Mouse (Mus musculus) gastrocnemius, postnatal 36 days (tissue): ENCODE measurements around the gene Polr2m. TPM values are rescaled to one million over a fixed set of nuclear protein-coding genes. Genes with fewer than 3 reads are reported as not detected.
A peak's percentile ranks its signal among the peaks of the same experiment; 100 is the strongest.
"Not testable (repeated sequence)": the region's sequence is repeated elsewhere in the genome, so short reads cannot be mapped to it uniquely, and the experiment has no call there.

ENCODE experiments used
- DNase-seq, 2 experiments: peaks; one replicate each; pipeline ENCODE4 v3.0.0; 2022
- intact Hi-C: fragments of 180-260 bp; cut with DNase I; formaldehyde crosslinking; loops from one replicate; pipeline ENCODE4 v1.15.1; 2025
- long read RNA-seq, 2 experiments: library from polyadenylated mRNA; stranded (forward); transcript quantifications; one replicate each; pipeline ENCODE4 v2.0.0; 2021
- total RNA-seq, 2 experiments: library from RNA; stranded (reverse); gene quantifications; 2 replicates each; pipeline ENCODE4 v1.2.3; 2021

Polr2m gene
- total RNA-seq: 100 to 1,000 TPM; 202 to 210 TPM
- long read RNA-seq, experiment 1, transcript Polr2m-201 (4 exons, 2,200 nt): major isoform, 341 of 378 reads
- long read RNA-seq, experiment 1, partial matches to known transcripts: 29 of 378 reads
- long read RNA-seq, experiment 1, other reads (novel, unspliced or antisense): 5 of 378 reads
- long read RNA-seq, experiment 2, transcript Polr2m-201 (4 exons, 2,200 nt): major isoform, 462 of 503 reads
- long read RNA-seq, experiment 2, partial matches to known transcripts: 12 of 503 reads
- long read RNA-seq, experiment 2, other reads (novel, unspliced or antisense): 28 of 503 reads

DNA sequence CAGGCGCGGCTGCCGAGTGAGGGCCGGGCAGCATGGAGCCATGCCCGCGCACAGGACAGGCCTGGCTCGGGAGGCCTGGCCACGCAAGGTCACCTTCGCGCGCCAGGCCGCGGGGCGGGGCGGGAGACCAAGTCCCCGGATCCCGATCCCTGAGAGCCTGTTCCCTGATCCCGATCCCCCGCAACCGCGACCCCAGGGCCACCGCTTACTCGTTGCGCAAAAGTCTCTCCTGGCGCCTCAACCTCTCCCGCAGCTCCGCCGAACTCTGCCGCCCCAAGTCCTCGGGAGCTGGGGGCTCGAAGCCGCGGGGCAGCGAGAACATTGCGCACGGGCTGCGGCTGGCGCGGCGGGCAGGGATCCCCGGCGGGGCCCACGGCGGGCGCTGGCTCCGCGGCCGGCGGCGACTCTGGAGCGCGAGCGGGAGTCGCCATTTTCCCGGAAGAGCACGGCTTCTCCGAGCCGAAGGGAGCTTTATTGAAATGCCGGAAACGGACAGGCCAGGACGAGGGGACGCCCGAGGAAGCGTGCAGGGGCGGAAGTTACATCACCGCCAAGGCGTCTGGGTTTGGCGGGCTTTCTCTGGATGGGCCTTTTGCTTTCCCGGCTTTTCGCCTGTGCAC is at the start of gene Polr2m:
Polr2m (minus strand) TSS at position 461 of the 620 bp plus-strand sequence.
- intact Hi-C loops: no loop called here
- DNase-seq: peak; percentile 94 to 95

DNA sequence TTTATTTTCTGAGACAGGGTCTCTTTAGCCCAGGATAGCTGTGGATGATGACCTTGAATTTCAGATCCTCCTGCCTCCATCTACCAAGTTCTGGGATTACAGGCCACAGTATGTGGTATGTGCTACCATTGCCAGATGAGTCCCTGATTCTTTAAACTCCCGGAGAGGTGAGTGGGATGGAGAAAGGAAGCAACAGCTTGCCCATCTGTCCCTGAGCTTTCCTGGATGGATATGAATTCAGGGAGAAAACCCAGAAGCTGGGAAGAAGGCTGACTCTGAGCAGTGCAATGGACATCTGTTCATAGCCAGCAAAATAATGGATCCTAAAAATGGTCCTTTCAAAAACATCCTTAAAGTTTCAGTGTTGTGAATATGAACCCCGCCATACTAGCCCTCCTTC is 49.3 kb upstream of the Polr2m start:
- intact Hi-C loops: no loop called here
- no peak for DNase-seq

DNA sequence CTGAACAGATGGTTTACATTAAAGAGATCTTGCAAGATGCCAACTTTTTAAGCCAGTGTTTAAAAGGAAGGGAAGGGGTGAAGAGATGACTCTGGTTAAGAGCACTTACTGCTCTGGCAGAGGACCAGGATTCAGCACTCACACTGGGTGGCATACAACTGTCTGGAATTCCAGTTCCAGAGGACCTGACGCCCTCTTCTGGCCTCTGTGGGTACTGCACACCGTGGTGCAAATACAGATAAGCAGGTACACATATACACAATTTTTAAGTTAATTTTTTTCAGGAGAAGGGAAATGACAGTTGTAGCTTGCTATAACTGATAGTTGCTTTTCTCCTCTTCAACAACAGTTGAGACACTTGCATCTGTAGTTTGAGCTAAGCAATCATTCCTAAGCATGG is 44.2 kb upstream of the Polr2m start:
- intact Hi-C loops: no loop called here
- no peak for DNase-seq

DNA sequence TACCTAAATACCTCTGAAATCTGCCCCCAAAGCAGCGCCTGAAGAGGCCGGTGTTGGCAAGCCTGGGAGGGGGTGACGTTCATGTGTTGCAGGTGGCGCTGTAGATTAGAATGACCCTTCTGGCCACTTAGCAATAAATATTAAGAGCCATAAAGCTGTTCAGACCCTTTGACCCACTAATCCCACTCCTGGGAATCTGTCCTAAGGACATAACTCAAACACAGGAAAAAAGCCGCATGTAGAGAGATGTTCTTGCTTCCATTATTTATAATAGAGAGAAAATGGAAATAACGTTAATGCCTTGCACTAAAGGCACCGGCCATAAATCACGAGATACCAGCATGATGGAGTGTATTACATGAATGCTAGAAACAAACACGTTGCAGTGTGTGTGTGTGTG is 41.7 kb upstream of the Polr2m start:
- intact Hi-C loops: no loop called here
- DNase-seq: no peak

DNA sequence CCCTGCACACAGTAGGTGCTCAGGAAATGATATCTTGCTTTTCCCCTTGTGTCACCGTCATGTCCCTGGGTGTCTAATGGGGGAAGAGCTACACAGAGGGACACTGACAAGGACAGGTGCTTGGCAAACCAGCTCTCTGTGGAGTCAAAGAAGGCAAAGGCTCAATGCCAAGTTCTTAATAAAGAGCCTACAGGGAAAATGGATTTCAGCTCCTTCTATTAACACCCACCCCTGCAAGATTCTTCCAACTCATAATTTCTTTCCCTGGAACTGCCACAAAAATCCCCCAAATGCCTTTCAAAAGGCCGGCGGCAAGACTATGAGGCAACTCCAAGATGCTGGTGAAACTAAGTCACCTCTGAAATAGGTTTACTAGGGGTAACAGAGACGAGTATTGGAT is 38.2 kb upstream of the Polr2m start:
- intact Hi-C loops: no loop called here
- DNase-seq: no peak

DNA sequence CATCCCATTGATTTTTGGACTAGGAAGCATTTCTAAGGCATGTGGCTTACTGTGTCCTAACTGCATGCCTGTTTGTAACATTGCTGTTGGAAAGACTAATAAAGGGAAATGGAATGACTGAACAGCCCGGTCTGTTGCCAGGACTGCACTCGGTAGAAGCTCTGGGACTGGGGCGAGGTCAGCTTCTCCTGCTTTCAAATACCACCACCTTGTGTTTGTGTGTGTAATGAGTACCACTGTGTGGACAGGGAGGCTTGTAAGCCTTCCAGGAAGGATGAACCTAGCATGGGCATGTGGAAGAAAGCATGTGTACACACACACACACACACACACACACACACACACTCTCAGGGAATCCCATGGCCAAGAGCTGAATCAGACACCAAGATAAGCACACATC is 34.1 kb upstream of the Polr2m start:
- intact Hi-C loops: no loop called here
- no peak for DNase-seq

DNA sequence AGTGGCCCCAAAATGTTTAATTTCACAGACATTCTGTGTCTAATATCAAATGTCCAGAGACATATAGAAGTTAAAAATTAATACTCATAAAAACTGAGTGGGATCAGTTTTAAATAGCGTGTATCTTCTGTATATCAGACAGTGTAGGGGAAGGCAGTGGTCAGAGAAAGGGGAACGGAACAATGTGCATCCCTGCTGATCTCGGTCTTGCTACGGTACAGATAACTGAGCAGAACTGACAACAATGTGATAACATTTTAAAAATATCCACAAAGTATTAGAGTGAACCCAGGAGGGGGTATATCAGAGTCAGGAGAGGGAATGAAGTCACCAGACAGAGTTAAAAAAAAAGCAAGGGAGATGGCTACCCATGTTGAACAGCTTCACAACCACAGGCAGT is 31.8 kb upstream of the Polr2m start:
- intact Hi-C loops: no loop called here
- DNase-seq: no peak

DNA sequence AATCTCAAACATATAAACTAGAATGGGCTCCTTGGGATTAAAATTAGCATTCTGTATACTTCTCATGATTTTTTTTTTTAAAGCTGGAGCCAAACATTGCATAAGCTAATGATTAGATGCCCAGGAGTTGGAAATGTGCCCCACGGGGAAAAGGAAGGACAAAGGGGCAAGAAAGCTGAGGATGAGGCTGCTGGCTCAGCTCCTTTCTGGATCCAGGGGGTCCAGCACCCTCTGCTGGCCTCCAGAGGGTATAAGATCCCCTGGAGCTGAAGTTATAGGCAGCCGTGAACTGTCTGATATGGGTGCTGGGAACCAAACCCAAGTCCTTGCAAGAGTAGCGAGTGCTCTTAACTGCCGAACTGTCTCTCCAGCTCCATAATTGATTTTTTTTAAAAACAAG is 30.1 kb upstream of the Polr2m start:
- no peak for DNase-seq
- intact Hi-C loops: no loop called here

DNA sequence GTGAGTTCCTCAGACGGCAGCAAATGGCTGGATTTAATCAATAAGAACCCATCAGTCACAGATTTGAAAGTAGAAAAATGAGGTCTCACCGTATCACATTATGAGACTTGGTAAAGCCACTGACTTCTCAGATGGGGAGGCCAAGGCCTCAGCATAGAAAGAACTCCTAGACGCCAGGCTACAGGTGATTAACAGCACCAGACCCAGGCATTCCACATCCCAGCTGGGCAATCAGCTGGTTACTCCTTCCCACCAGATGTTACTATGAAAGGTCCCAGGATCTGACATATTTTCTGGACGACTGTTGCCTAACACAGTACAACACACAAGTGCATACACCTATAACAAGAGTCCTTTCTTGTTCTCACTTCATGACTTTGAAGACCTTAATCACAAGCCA is 27.8 kb upstream of the Polr2m start:
- intact Hi-C loops: no loop called here
- DNase-seq: no peak

DNA sequence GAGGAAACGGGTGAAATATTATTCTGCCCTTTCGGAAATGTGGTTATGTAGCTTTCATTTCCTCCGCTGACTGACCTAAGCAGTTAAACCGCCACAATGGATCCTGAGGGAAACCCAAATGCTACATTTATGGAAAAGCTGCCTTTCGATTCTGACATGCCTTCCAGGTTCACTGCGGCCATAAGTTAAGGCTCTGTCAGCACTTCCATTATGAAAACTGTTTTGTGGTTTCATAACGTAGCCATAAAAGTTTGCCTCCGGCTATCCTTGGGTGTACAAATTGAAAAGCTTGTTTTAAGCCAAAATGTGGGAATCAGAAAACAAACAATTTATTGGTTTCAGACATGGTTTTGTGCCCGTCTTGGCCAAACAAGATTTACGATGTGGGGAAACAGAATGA is 27.2 kb upstream of the Polr2m start:
- DNase-seq: no peak
- intact Hi-C loops: no loop called here

DNA sequence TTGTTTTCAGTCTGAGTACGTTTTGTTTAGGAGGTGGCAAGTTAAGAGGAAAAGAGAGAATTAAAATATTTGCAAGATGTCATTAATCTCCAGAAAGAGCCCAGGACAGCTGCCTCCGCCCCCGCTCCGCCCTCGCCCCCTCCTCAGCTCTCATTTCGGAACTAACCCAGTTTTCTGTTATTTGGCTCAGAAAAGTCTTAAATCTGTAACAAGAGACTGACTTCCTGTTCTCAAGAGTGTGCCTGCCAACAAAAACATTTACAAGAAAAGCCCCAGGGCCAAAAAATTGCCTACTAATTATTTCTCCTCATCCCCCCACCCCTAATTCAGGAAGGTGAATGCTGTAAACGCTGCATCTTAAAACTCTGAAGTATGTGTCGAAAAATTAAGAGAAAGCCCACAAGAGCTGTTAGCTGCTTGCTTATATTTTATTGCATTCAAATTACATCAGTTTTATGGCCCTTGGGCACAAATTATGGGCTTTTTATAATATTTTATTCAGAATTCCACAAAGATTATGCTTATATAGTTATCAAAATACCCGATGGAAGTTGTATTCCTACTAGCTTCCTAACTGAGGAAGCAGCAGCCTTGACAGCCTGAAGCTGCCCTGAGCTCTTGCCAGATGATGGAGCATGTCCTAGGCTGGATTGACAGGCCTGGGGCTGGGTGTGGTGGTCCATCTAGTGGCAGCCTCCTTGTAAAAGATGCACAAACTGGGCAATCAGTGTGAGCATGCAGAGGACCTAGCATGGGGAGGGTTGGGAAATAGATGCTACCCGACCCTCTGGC is 12.9 kb upstream of the Polr2m start:
- intact Hi-C loops: no loop called here
- DNase-seq: no peak

DNA sequence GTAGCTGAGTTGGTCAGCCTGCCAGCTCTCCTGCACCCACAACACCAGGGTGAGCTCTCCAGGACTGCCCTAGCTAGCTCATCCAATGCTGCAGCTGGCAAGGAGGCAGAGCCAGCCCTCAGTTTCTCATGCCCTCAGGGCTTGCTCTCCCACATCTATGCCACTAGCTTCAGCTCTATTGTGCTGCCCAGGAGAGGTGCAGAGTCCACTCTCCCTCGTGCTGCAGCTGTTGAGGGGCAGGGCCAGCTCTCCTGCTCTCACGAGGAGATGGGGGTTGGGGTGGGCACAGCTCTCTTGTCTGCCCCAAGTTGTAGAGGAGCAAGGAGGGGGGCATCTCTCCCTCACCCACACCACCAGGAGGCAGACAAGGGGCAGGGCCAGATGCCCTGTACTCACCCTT is 10.9 kb upstream of the Polr2m start:
- DNase-seq: no peak
- intact Hi-C loops: no loop called here

DNA sequence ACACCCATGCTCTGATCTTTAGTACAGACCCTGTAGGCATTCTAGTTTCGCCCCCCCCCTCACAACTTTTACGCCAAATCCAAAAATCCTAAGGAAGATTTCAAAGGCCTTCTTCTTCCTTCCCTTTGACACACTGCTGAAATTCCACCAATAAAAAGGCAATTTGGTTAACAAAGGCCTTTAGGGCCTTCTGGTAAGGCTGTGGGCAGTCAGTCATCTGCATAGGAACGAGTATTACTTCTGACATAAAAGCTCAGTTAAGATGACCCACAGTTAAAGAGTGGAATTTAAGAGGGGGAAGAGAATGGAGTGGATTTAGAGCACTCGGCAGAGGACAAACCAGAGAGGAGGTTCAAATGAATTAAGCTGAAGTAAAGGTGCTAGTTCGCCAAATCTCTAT is 8.0 kb upstream of the Polr2m start:
- DNase-seq: no peak
- intact Hi-C loops: no loop called here

DNA sequence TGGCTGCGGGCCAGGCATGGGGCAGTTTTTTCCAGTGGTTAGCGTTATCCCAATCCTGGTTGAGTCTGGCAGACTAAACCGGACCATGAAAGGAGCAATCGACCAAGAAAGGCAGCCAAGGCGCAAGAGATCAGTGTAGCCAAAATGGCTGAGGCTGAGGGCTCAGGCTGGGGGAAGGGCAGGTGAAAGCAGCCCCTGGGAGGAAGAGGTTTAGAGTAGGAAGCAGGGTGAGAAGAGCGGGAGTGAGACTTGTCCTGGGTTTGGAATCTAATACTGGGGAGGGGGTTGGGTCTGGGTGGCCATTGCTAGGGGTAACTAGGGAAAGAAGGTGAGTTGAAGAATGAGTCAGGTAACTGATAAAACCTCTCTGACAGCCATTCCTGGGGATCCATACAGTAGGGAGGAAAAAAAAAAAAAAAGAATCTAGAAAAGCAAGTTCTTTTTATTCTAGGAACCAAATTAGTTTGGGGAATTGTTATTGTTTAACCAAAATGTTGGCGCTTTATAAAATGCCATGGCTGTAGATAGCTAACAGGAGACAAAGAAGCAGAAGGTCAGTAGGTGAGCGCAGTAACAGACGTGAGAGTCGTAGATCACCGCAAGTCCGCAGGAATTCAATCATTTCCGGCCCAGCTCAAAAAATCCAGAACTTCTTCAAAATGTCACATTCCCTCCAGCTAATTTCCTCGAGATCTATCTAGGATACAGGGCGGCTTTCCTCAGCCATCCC is 6.7 kb upstream of the Polr2m start:
- intact Hi-C loops: no loop called here
- no peak for DNase-seq

DNA sequence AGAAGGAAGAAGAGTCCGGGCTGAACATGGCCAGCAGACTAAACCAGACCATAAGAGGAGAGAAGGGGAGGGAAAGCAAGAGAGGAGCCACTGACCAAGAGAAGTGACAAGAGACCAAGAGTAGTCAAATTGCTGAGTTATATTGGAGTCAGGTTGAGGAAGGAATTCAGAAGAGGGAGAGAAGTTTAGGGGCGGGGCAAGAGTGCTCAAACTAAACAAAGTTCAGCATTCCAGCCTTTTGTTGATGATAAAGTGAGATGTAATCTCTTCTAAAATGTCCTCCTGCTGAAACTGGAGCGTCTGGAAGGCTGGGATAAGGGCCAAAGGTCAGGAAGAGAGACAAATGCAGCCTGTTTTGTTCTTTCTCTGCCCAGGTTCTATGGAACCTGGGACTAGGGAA is 4.3 kb upstream of the Polr2m start:
- intact Hi-C loops: no loop called here

DNA sequence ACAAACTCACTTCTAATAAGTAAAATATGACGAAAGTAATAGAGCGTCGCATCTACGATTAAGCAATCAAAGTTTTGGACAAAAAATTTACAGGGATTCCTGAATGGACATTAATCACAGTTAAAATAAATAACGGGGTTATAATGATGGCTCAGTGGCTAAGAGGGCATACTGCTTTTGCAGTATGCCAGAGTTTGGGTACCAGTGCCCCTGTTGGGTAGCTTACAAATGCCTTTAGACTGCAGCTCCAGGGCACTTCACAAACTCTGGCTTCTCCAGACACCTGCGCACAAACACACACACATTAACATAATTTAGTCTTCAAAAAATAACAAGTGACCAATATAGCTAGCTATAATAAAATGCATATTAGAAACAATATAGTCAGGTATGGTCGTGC is 392 bp upstream of the Polr2m start:
- DNase-seq: no peak
- intact Hi-C loops: no loop called here

More for the DNA sequence above, 4.3 kb upstream of the Polr2m start:
- DNase-seq: no peak

DNA sequence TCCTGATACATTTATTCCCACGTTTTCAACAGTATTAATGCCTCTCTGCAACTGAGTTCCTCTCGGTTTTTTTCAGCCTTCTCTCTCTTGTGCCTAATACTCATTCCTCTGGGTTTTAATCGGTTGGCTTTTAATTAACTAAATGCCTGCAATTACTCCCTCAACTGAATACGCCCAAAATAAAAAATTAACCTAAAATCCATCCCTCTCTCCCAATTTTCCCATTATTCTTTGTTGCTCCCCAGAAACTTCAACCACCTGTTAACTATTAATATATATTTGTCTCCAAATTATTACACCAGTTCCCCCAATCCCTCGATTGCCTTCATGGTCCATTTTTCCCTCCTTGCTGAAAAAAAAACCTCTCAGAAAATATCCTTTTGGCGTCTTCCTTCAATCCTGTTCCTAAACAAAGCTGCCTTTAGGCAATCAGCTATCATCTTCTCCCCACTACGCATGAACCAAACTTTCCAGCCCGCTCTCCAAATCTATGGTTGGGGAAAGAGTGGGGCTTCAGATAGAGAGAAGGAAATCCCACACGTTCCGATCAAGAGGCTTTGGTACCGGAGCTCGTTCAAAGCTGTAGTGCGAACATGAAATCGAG is 762 bp downstream of the Polr2m start:
- intact Hi-C loops: no loop called here
- no peak for DNase-seq

DNA sequence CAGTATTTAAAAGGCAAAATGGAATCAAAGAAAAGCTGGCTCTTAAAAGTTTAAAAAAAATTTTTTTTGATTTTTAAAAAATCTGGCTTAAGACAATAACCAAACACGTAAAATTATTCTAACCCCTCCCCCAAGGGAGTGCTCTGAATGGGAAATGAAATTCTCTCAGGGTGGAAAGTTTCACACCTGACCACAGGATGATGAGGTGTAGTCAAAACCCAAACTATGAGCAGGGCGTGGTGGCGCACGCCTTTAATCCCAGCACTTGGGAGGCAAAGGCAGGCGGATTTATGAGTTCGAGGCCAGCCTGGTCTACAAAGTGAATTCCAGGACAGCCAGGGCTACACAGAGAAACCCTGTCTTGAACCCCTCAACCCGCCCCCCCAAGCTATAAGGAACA is 1.9 kb downstream of the Polr2m start:
- intact Hi-C loops: not testable (repeated sequence)

DNA sequence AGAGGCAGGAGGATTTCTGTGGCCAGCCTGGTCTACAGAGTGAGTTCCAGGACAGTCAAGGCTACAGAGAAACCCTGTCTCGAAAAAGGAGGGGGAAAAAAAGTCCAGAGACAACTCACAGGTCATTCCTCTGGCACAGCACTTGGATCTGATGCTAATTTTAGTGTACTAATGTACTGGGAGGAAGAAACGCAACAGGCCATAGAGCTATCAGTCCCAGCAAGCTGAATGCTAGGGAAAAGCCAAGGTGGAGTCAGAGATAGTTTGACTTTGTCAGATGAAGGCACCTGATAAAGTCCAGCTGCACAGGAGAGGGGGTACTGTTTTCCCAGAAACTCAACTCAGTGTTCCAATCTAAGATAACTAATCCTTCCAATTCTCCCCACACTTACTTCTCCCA is 5.4 kb downstream of the Polr2m start:
- intact Hi-C loops: no loop called here
- no peak for DNase-seq

More for the DNA sequence above, 1.9 kb downstream of the Polr2m start:
- not testable (repeated sequence) for DNase-seq

DNA sequence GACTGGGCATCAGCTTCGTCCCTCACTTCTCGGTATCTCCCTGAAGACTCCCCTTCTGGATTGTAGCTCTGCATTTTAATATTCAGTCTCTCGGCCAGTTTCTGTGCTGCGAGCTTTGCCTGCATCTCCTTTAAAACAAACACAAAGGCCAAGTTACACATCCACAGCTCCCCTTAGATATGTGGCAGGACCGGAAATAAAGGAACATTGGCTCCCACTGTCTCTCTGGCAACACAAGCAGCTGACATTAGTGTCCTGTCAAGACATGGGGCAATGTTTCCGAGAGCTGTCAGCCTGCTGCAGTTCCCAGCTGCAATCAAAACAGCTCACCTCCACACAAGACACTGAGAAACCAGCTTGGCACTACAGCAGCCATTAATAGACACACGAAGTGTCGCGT is 6.3 kb downstream of the Polr2m start:
- no peak for DNase-seq
- intact Hi-C loops: no loop called here

DNA sequence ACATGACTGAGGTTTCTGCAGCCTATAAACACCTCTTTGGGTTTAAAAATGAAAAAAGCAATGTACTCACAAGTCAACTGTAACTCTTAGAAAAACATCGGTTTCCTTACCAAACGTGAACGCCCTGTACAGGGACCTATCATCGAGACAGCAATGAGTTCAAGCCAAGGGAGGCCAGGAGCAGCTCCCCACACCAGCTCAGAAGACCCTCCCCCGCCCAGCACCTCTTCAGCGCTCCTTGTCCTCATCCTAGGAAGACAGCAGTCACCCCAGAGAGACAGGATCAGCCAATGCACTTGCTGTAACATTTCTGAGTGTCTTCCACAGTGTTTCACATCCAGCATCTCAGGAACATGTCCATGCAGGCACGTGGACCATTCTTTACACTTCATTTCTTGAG is 7.1 kb downstream of the Polr2m start:
- intact Hi-C loops: no loop called here
- no peak for DNase-seq
